Mouse (Mus musculus) thymus, adult 2 months (tissue): ENCODE data around the gene Adamts9. TPM values are rescaled to one million over a fixed set of nuclear protein-coding genes. Genes with fewer than 3 reads are reported as not detected.

ENCODE experiments used
- DNase-seq: peaks from one replicate; pipeline ENCODE4 v3.0.0; 2021
- H3K27ac ChIP-seq: fragments of 200-500 bp; 2 replicates; pipeline ENCODE4 v1.5.1; 2012; ENCODE audit warnings: low read length, control low read depth; ENCODE audit not compliant: control insufficient read depth, insufficient read depth
- H3K27me3 ChIP-seq: fragments of 200-500 bp; 2 replicates; pipeline ENCODE4 v1.6.1; 2012; ENCODE audit warnings: mild to moderate bottlenecking, low read length, moderate library complexity, mixed read lengths; ENCODE audit not compliant: control insufficient read depth, insufficient read depth
- H3K36me3 ChIP-seq: fragments of 200-500 bp; 2 replicates; pipeline ENCODE4 v1.6.1; 2012; ENCODE audit warnings: mild to moderate bottlenecking, low read length, moderate library complexity; ENCODE audit not compliant: control insufficient read depth, insufficient read depth
- H3K4me1 ChIP-seq: fragments of 200-500 bp; replicated peaks from 2 replicates; pipeline ENCODE4 v1.6.1; 2012; ENCODE audit warnings: low read length; ENCODE audit not compliant: control insufficient read depth, insufficient read depth
- H3K4me3 ChIP-seq: fragments of 200-500 bp; 2 replicates; pipeline ENCODE4 v1.5.1; 2012; ENCODE audit warnings: mild to moderate bottlenecking, low read length, control low read depth, moderate library complexity; ENCODE audit not compliant: control insufficient read depth, insufficient read depth
- CTCF ChIP-seq: fragments of 200-500 bp; IDR thresholded peaks from 2 replicates; pipeline ENCODE4 v1.5.1; 2012; ENCODE audit warnings: mild to moderate bottlenecking, control low read depth, low read length, moderate library complexity, borderline replicate concordance; ENCODE audit not compliant: control insufficient read depth, poor library complexity, insufficient read depth; ENCODE audit errors: extremely low read depth
- POLR2A ChIP-seq: fragments of 200-500 bp; IDR thresholded peaks from 2 replicates; pipeline ENCODE4 v1.6.1; 2012; ENCODE audit warnings: mild to moderate bottlenecking, low read length, control low read depth, moderate library complexity; ENCODE audit not compliant: control insufficient read depth, poor library complexity, insufficient read depth; ENCODE audit errors: extremely low read depth
- WGBS: fragments of 180-500 bp; shearing (Covaris S2); methylation state at CpG from one replicate; pipeline ENCODE4 v1.1.7; 2018; 5-methylcytosine and 5-hydroxymethylcytosine counted together
- polyA plus RNA-seq: library from polyadenylated mRNA; depleted of rRNA; stranded (reverse); fragments of >200 nt; gene quantifications from 2 replicates; pipeline ENCODE4 v1.2.3, GENCODE M21; 2012

Gene Adamts9
- polyA plus RNA-seq, 1 experiment, result 4.5 TPM

- no peaks in the 10 kb centered on the region for H3K4me1 ChIP-seq
- no peak overlapping the region for H3K4me3 ChIP-seq
- DNase-seq, result no peak
- no peak for TF ChIP-seq POLR2A
- no peak for TF ChIP-seq CTCF
- H3K36me3 ChIP-seq, result no peaks in the 10 kb centered on the region
- no peak overlapping the region for H3K27ac ChIP-seq
- WGBS, result 94% methylated on average over 8 of the region's 8 CpGs
- H3K27me3 ChIP-seq, result no peaks in the 10 kb centered on the region
Observed at GRCm38 (mm10) chr6:92909361-92909760, 33.9 kb downstream of the Adamts9 start.

- Histone ChIP-seq H3K27ac (no peak overlapping the region), H3K36me3 (no peaks in the 10 kb centered on the region), H3K4me1 (no peaks in the 10 kb centered on the region), H3K27me3 (no peaks in the 10 kb centered on the region), H3K4me3 (no peak overlapping the region)
- no peak for DNase-seq
- no peak for TF ChIP-seq POLR2A
- 32% methylated on average over 5 of the region's 5 CpGs for WGBS
Observed at GRCm38 (mm10) chr6:92905922-92906321, 37.4 kb downstream of the Adamts9 start.

GRCm38 (mm10) chr6:92904491-92904890 lies 38.8 kb downstream of the Adamts9 start:
- H3K4me1 ChIP-seq, result no peaks in the 10 kb centered on the region
- H3K36me3 ChIP-seq, result no peaks in the 10 kb centered on the region
- H3K27ac ChIP-seq, result no peak overlapping the region
- H3K27me3 ChIP-seq, result no peaks in the 10 kb centered on the region
- TF ChIP-seq POLR2A (no peak), CTCF (no peak)
- H3K4me3 ChIP-seq, result no peak overlapping the region
- WGBS, result 77% methylated on average over 2 of the region's 2 CpGs
- no peak for DNase-seq

- 57% methylated on average over 1 of the region's 1 CpGs for WGBS
- H3K36me3 ChIP-seq, result no peaks in the 10 kb centered on the region
- TF ChIP-seq CTCF, result no peak
- no peak for TF ChIP-seq POLR2A
- H3K27ac ChIP-seq, result no peak overlapping the region
- no peaks in the 10 kb centered on the region for H3K27me3 ChIP-seq
- DNase-seq, result no peak
- H3K4me1 ChIP-seq, result no peaks in the 10 kb centered on the region
- no peak overlapping the region for H3K4me3 ChIP-seq
Observed at GRCm38 (mm10) chr6:92904037-92904436, 39.3 kb downstream of the Adamts9 start.

GRCm38 (mm10) chr6:92891535-92891934 lies 51.8 kb downstream of the Adamts9 start:
- no peaks in the 10 kb centered on the region for H3K4me1 ChIP-seq
- H3K27me3 ChIP-seq, result no peaks in the 10 kb centered on the region
- TF ChIP-seq POLR2A (no peak), CTCF (no peak)
- no peaks in the 10 kb centered on the region for H3K36me3 ChIP-seq
- H3K27ac ChIP-seq, result no peak overlapping the region
- DNase-seq, result no peak
- H3K4me3 ChIP-seq, result no peak overlapping the region
- 96% methylated on average over 1 of the region's 1 CpGs for WGBS

- no peak for TF ChIP-seq CTCF
- TF ChIP-seq POLR2A, result no peak
- Histone ChIP-seq H3K4me1 (no peaks in the 10 kb centered on the region), H3K4me3 (no peak overlapping the region), H3K36me3 (no peaks in the 10 kb centered on the region), H3K27ac (no peak overlapping the region), H3K27me3 (no peaks in the 10 kb centered on the region)
- 91% methylated on average over 9 of the region's 9 CpGs for WGBS
- no peak for DNase-seq
Observed at GRCm38 (mm10) chr6:92883131-92883900, 60.0 kb downstream of the Adamts9 start.

- Histone ChIP-seq H3K4me3 (no peak overlapping the region), H3K4me1 (no peaks in the 10 kb centered on the region), H3K36me3 (no peaks in the 10 kb centered on the region), H3K27ac (no peak overlapping the region), H3K27me3 (no peaks in the 10 kb centered on the region)
- WGBS, result 46% methylated on average over 5 of the region's 5 CpGs
- DNase-seq, result no peak
- no peak for TF ChIP-seq POLR2A
- no peak for TF ChIP-seq CTCF
Observed at GRCm38 (mm10) chr6:92882446-92882845, 60.8 kb downstream of the Adamts9 start.
